In genomic region chr3:120843623-120844022, GRCm38 (mm10) we compare ENCODE assay signal across 32 mouse cellular contexts.
"Had no signal": no experiment of that assay in that cellular context is flagged by ENCODE, and none has a peak within 500 bp of the region (broad histone marks: within the 10 kb centered on the region; RNA-seq: fewer than 3 reads in every experiment).

No protein-coding gene starts in this region.

- ATAC-seq: liver, embryonic 12.5 days; liver, postnatal 0 days; lung, postnatal 0 days; midbrain, embryonic 13.5 days; midbrain, embryonic 15.5 days; midbrain, embryonic 16.5 days had no signal

- H3K27ac ChIP-seq: limb, embryonic 10.5 days; limb, embryonic 12.5 days; limb, embryonic 13.5 days; limb, embryonic 15.5 days; liver, embryonic 12.5 days; liver, embryonic 13.5 days; liver, embryonic 14.5 days; liver, embryonic 15.5 days; lung, embryonic 15.5 days; macrophage; midbrain, embryonic 10.5 days; midbrain, embryonic 12.5 days; midbrain, embryonic 13.5 days; midbrain, embryonic 15.5 days; neural tube, embryonic 12.5 days had no signal

- H3K4me2 ChIP-seq: limb, embryonic 12.5 days; limb, embryonic 13.5 days; limb, embryonic 15.5 days; liver, embryonic 11.5 days; liver, embryonic 12.5 days; liver, embryonic 13.5 days; liver, embryonic 15.5 days; lung, embryonic 14.5 days; lung, embryonic 15.5 days; midbrain, embryonic 11.5 days; midbrain, embryonic 12.5 days; midbrain, embryonic 13.5 days; midbrain, embryonic 15.5 days; neural tube, embryonic 12.5 days had no signal

- H3K9me3 ChIP-seq: limb, embryonic 10.5 days; limb, embryonic 12.5 days; limb, embryonic 13.5 days; limb, embryonic 15.5 days; liver, embryonic 12.5 days; liver, embryonic 13.5 days; lung, embryonic 15.5 days; megakaryocyte, embryonic 14.5 days; midbrain, embryonic 10.5 days; midbrain, embryonic 12.5 days; midbrain, embryonic 13.5 days; midbrain, embryonic 15.5 days; neural tube, embryonic 12.5 days had no signal

- H3K9ac ChIP-seq: limb, embryonic 12.5 days; limb, embryonic 13.5 days; limb, embryonic 15.5 days; liver, embryonic 12.5 days; liver, embryonic 13.5 days; liver, embryonic 14.5 days; liver, embryonic 15.5 days; liver, postnatal 0 days; lung, embryonic 14.5 days; lung, embryonic 15.5 days; midbrain, embryonic 12.5 days; midbrain, embryonic 13.5 days; midbrain, embryonic 15.5 days; neural tube, embryonic 12.5 days had no signal

- H3K27me3 ChIP-seq: limb, embryonic 12.5 days; limb, embryonic 13.5 days; limb, embryonic 15.5 days; liver, embryonic 12.5 days; liver, embryonic 13.5 days; liver, embryonic 15.5 days; lung, embryonic 15.5 days; megakaryocyte, embryonic 14.5 days; midbrain, embryonic 12.5 days; midbrain, embryonic 13.5 days; midbrain, embryonic 15.5 days; neural tube, embryonic 12.5 days had no signal

- H3K4me1 ChIP-seq: limb, embryonic 10.5 days; limb, embryonic 12.5 days; limb, embryonic 13.5 days; limb, embryonic 15.5 days; liver, embryonic 12.5 days; liver, embryonic 13.5 days; liver, embryonic 15.5 days; lung, embryonic 15.5 days; megakaryocyte, embryonic 14.5 days; midbrain, embryonic 10.5 days; midbrain, embryonic 12.5 days; midbrain, embryonic 13.5 days; midbrain, embryonic 15.5 days; neural tube, embryonic 12.5 days had no signal

- H3K36me3 ChIP-seq: limb, embryonic 10.5 days; limb, embryonic 12.5 days; limb, embryonic 13.5 days; limb, embryonic 15.5 days; liver, embryonic 12.5 days; liver, embryonic 13.5 days; liver, embryonic 15.5 days; lung, embryonic 15.5 days; midbrain, embryonic 10.5 days; midbrain, embryonic 12.5 days; midbrain, embryonic 13.5 days; midbrain, embryonic 15.5 days; neural tube, embryonic 12.5 days had no signal

- DNase-seq: left cerebral cortex, postnatal 4 days; liver; liver, embryonic 13.5 days; liver, postnatal 0 days; lung, adult 18-20 months; lung, adult 2 months; lung, embryonic 14.5 days; lung, postnatal 10 days; lung, postnatal 14 days; lung, postnatal 36 days; lung, postnatal 4 days; midbrain, embryonic 14.5 days had no signal

- H3K4me3 ChIP-seq: limb, embryonic 10.5 days; limb, embryonic 12.5 days; limb, embryonic 13.5 days; limb, embryonic 15.5 days; liver, embryonic 12.5 days; liver, embryonic 13.5 days; liver, embryonic 15.5 days; lung, embryonic 15.5 days; megakaryocyte, embryonic 14.5 days; midbrain, embryonic 10.5 days; midbrain, embryonic 12.5 days; midbrain, embryonic 13.5 days; midbrain, embryonic 15.5 days; myocyte; neural tube, embryonic 12.5 days had no signal
